Mouse (Mus musculus): Measurements from ENCODE around the gene Immp2l.

- TF ChIP-seq CTCF (IDR thresholded peaks at IDR 0.05; ENCODE audit: extremely low read depth, insufficient read length, insufficient replicate concordance, low read depth, low read length): no peak
- TF ChIP-seq POLR2A (IDR thresholded peaks at IDR 0.05; ENCODE audit: low read depth, low read length): no peak
Observed at GRCm38 (mm10) chr12:41481486-41481885, 457.6 kb downstream of the Immp2l start.

Measured in small intestine, adult 2 months (tissue).